Mouse (Mus musculus): Measurements from ENCODE around the gene Flii. TPM values are rescaled to one million over a fixed set of nuclear protein-coding genes. Genes with fewer than 3 reads are reported as not detected.

Gene Flii
- polyA plus RNA-seq, 1 experiment from 2014 or later = 71.9 TPM

DNA sequence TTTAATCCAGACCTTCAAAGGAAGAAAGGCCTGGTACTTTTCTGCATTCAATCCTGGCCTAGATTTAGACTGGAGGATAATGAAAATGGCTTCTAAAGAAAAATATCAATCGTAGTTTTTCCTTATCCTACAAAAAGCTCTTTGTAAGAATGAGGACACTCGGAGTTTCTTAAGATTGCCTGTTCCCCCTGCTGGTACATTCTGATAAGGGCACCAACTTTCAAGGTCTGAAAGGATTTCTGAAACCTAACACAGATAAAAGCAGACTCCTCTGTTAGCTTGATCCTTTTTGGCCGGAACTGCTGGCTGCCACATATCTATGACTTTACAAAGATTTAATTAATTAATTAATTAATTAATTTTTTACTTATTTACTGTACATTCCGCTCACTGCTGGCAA is 39.9 kb upstream of the Flii start:
- no peak overlapping the region for H3K4me2 ChIP-seq (replicated peaks; ENCODE audit: low read depth, low read length)
- no peak overlapping the region for H3K9ac ChIP-seq (ENCODE audit: low read depth, low read length)
- 92% methylated on average over 4 of the region's 4 CpGs for WGBS
- H3K9me3 ChIP-seq (ENCODE audit: control insufficient read depth, low read length) = no peaks in the 10 kb centered on the region
- H3K36me3 ChIP-seq (ENCODE audit: control insufficient read depth, insufficient read depth, low read length) = peaks cover under 1% of the 10 kb centered on the region; the same call in 1 of the 2 replicates
- no peaks in the 10 kb centered on the region for H3K4me1 ChIP-seq (ENCODE audit: control insufficient read depth, insufficient read depth, low read length)
- no peaks in the 10 kb centered on the region for H3K27me3 ChIP-seq (ENCODE audit: control insufficient read depth, insufficient read depth, low read length)
- ATAC-seq (ENCODE audit: low FRiP score, low TSS enrichment) = no peak
- no peak overlapping the region for H3K27ac ChIP-seq (ENCODE audit: low read depth, low read length)
- H3K4me3 ChIP-seq (ENCODE audit: low read length) = no peak overlapping the region

DNA sequence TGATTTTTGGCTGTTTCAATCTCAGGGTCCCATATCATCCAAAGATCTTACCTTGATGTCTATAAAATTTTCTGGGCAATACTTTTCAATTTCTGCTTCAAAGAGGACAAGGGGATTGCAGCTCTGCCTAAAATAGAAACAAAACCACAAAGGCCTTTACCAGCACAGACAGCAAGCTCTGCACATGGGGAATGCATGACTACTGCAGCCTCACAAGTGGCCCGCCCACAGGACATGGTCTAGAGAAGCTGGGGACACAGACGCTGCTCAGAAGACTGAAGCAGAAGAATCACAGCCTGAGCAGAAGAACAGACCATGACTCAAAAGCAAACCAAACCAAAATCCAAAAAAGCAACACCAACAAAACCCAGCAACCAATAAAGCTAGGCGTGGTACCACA is 34.6 kb upstream of the Flii start:
- Histone ChIP-seq H3K4me1 (ENCODE audit: control insufficient read depth, insufficient read depth, low read length) (no peaks in the 10 kb centered on the region), H3K9me3 (ENCODE audit: control insufficient read depth, low read length) (no peaks in the 10 kb centered on the region), H3K36me3 (ENCODE audit: control insufficient read depth, insufficient read depth, low read length) (peaks cover 26% of the 10 kb centered on the region), H3K9ac (ENCODE audit: low read depth, low read length) (no peak overlapping the region), H3K27ac (ENCODE audit: low read depth, low read length) (no peak overlapping the region), H3K27me3 (ENCODE audit: control insufficient read depth, insufficient read depth, low read length) (no peaks in the 10 kb centered on the region), H3K4me2 (replicated peaks; ENCODE audit: low read depth, low read length) (no peak overlapping the region), H3K4me3 (ENCODE audit: low read length) (no peak overlapping the region)
- no peak for ATAC-seq (ENCODE audit: low FRiP score, low TSS enrichment)
- 99% methylated on average over 3 of the region's 3 CpGs for WGBS

DNA sequence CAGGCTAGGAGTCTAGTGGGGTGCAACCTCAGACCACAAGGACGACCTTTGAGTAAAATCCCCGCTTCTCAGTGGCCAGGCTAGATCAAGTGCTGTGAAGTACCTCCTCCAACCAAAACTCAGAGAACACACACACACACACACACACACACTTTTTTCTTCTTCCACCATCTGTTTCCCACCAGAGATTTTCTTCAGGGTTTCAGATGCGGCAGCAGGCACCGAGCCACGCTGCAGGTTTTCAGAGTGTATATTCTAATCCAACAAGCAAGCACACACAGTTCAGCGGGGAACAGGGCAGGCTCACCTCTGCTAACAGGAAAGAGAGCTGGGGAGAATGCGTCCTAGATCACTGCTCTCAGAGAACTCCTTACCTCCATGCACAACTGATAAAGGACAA is 28.5 kb upstream of the Flii start:
- Histone ChIP-seq H3K27ac (ENCODE audit: low read depth, low read length) (no peak overlapping the region), H3K4me3 (ENCODE audit: low read length) (no peak overlapping the region), H3K4me1 (ENCODE audit: control insufficient read depth, insufficient read depth, low read length) (no peaks in the 10 kb centered on the region), H3K4me2 (replicated peaks; ENCODE audit: low read depth, low read length) (no peak overlapping the region), H3K9ac (ENCODE audit: low read depth, low read length) (no peak overlapping the region), H3K27me3 (ENCODE audit: control insufficient read depth, insufficient read depth, low read length) (no peaks in the 10 kb centered on the region), H3K36me3 (ENCODE audit: control insufficient read depth, insufficient read depth, low read length) (peaks cover 65% of the 10 kb centered on the region), H3K9me3 (ENCODE audit: control insufficient read depth, low read length) (no peaks in the 10 kb centered on the region)
- ATAC-seq (ENCODE audit: low FRiP score, low TSS enrichment) = no peak
- WGBS = 89% methylated on average over 7 of the region's 7 CpGs

DNA sequence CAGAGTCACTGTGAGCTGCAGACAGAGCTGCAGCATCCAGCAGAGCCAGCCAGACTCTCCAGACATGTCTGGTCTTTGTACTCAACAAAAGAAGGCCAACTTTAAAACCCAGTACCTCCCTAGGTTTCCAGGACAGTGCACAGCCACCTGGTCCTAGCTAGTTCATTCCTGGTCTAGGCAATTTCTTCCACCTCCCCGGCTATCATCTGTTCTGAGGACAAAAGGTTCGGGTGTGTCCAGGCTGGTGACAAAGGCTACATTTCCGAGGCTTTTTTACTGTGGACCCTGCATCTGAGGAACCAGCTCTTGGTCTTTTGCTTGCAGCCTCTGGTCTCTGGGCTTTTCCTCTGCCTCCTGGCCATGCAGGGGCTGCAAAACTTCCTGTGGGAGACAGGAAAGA is 13.3 kb upstream of the Flii start:
- Histone ChIP-seq H3K4me3 (ENCODE audit: low read length) (no peak overlapping the region), H3K4me1 (ENCODE audit: control insufficient read depth, insufficient read depth, low read length) (no peaks in the 10 kb centered on the region), H3K9me3 (ENCODE audit: control insufficient read depth, low read length) (no peaks in the 10 kb centered on the region), H3K4me2 (replicated peaks; ENCODE audit: low read depth, low read length) (no peak overlapping the region), H3K36me3 (ENCODE audit: control insufficient read depth, insufficient read depth, low read length) (peaks cover 51% of the 10 kb centered on the region), H3K27ac (ENCODE audit: low read depth, low read length) (no peak overlapping the region), H3K9ac (ENCODE audit: low read depth, low read length) (no peak overlapping the region), H3K27me3 (ENCODE audit: control insufficient read depth, insufficient read depth, low read length) (no peaks in the 10 kb centered on the region)
- 79% methylated on average over 3 of the region's 3 CpGs for WGBS
- ATAC-seq (ENCODE audit: low FRiP score, low TSS enrichment) = no peak

DNA sequence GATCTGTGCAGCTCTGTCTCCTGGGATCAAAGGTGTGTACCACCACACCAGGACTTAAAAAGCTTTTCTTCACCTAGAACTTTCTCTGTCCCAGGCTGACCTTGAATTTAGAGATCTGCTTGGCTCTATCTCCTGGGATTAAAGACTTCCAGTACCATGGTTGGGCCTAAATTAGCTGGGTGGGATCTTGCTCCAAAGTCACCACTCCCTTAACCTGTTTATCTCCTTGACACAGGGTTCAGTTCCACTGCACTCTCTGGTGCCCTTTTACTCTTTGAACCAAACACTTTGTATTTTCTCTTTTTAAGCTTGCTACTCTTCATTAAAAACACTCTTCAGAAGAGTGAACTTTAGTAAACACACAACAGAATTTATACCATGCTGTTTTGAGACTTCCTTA is 10.4 kb upstream of the Flii start:
- Histone ChIP-seq H3K9ac (ENCODE audit: low read depth, low read length) (no peak overlapping the region), H3K4me2 (replicated peaks; ENCODE audit: low read depth, low read length) (no peak overlapping the region), H3K27me3 (ENCODE audit: control insufficient read depth, insufficient read depth, low read length) (no peaks in the 10 kb centered on the region), H3K4me3 (ENCODE audit: low read length) (no peak overlapping the region), H3K36me3 (ENCODE audit: control insufficient read depth, insufficient read depth, low read length) (peaks cover 34% of the 10 kb centered on the region), H3K9me3 (ENCODE audit: control insufficient read depth, low read length) (no peaks in the 10 kb centered on the region), H3K27ac (ENCODE audit: low read depth, low read length) (no peak overlapping the region), H3K4me1 (ENCODE audit: control insufficient read depth, insufficient read depth, low read length) (no peaks in the 10 kb centered on the region)
- no peak for ATAC-seq (ENCODE audit: low FRiP score, low TSS enrichment)

DNA sequence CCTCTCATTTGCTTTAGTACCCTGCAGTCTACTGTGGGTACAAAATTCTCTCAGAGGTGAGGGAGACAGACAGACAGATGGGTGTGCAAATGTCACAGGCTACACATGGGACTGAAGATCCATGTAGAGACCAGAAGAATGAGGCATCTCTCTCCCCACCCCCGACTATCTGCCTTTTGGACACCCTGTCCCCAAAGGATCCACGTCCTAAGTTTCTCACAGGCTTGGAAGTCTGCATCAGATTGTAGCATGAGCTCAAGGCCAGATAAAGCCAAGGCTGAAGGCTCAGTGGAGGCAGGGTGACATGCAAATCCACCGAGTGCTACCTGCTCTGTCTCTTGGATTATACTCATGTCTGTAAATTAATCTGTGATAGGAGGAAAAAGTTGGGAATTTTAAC is 9.4 kb upstream of the Flii start:
- Histone ChIP-seq H3K36me3 (ENCODE audit: control insufficient read depth, insufficient read depth, low read length) (peaks cover 33% of the 10 kb centered on the region), H3K9ac (ENCODE audit: low read depth, low read length) (no peak overlapping the region), H3K9me3 (ENCODE audit: control insufficient read depth, low read length) (no peaks in the 10 kb centered on the region), H3K4me3 (ENCODE audit: low read length) (no peak overlapping the region), H3K27me3 (ENCODE audit: control insufficient read depth, insufficient read depth, low read length) (no peaks in the 10 kb centered on the region), H3K27ac (ENCODE audit: low read depth, low read length) (no peak overlapping the region), H3K4me2 (replicated peaks; ENCODE audit: low read depth, low read length) (no peak overlapping the region), H3K4me1 (ENCODE audit: control insufficient read depth, insufficient read depth, low read length) (no peaks in the 10 kb centered on the region)
- WGBS = 88% methylated on average over 3 of the region's 3 CpGs
- ATAC-seq (ENCODE audit: low FRiP score, low TSS enrichment) = no peak

DNA sequence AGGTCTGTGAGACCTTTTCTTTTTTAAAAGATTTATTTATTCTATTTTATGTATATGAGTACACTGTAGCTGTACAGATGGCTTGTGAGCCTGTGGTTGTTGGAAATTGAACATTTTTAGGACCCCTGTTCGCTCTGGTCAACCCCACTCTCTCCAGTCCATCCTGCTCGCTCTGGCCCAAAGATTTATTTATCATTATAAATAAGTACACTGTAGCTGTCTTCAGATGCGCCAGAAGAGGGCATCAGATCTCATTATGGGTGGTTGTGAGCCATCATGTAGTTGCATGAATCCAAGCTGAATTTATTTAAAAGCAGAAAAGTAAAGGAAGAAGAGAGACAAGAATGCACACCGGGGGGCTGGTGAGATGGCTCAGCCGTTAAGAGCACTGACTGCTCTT is 8.1 kb upstream of the Flii start:
- peaks cover 33% of the 10 kb centered on the region for H3K36me3 ChIP-seq (ENCODE audit: control insufficient read depth, insufficient read depth, low read length)
- no peaks in the 10 kb centered on the region for H3K9me3 ChIP-seq (ENCODE audit: control insufficient read depth, low read length)
- no peak for ATAC-seq (ENCODE audit: low FRiP score, low TSS enrichment)

DNA sequence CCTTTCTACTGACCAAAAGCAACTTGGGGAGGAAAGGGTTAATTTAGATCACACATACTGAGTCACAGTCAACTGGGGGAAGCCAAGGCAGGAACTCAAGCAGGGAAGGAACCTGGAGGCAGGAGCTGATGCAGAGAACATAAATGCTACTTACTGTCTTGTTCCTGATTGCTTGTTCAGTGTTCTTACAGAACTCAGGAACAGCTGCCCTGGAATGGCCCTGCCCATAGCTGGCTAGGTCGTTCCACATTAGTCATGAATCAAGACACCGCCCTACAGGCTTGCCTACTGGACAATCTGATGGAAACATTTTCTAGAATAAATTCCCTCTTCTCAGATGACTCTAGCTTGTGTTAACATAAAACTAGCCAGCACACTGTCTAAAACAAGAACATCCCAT is 7.1 kb upstream of the Flii start:
- no peak overlapping the region for H3K4me3 ChIP-seq (ENCODE audit: low read length)
- no peak for ATAC-seq (ENCODE audit: low FRiP score, low TSS enrichment)
- peaks cover 2% of the 10 kb centered on the region; the same call in 1 of the 2 replicates for H3K4me1 ChIP-seq (ENCODE audit: control insufficient read depth, insufficient read depth, low read length)
- no peak overlapping the region for H3K9ac ChIP-seq (ENCODE audit: low read depth, low read length)
- no peaks in the 10 kb centered on the region for H3K9me3 ChIP-seq (ENCODE audit: control insufficient read depth, low read length)
- no peak overlapping the region for H3K27ac ChIP-seq (ENCODE audit: low read depth, low read length)
- peaks cover 25% of the 10 kb centered on the region for H3K36me3 ChIP-seq (ENCODE audit: control insufficient read depth, insufficient read depth, low read length)
- WGBS = 71% methylated on average over 2 of the region's 2 CpGs
- H3K4me2 ChIP-seq (replicated peaks; ENCODE audit: low read depth, low read length) = no peak overlapping the region
- no peaks in the 10 kb centered on the region for H3K27me3 ChIP-seq (ENCODE audit: control insufficient read depth, insufficient read depth, low read length)

More for the DNA sequence above, 8.1 kb upstream of the Flii start:
- no peak overlapping the region for H3K4me3 ChIP-seq (ENCODE audit: low read length)
- H3K4me2 ChIP-seq (replicated peaks; ENCODE audit: low read depth, low read length) = no peak overlapping the region
- 78% methylated on average over 5 of the region's 5 CpGs for WGBS
- H3K9ac ChIP-seq (ENCODE audit: low read depth, low read length) = no peak overlapping the region
- no peaks in the 10 kb centered on the region for H3K4me1 ChIP-seq (ENCODE audit: control insufficient read depth, insufficient read depth, low read length)
- no peak overlapping the region for H3K27ac ChIP-seq (ENCODE audit: low read depth, low read length)
- no peaks in the 10 kb centered on the region for H3K27me3 ChIP-seq (ENCODE audit: control insufficient read depth, insufficient read depth, low read length)

DNA sequence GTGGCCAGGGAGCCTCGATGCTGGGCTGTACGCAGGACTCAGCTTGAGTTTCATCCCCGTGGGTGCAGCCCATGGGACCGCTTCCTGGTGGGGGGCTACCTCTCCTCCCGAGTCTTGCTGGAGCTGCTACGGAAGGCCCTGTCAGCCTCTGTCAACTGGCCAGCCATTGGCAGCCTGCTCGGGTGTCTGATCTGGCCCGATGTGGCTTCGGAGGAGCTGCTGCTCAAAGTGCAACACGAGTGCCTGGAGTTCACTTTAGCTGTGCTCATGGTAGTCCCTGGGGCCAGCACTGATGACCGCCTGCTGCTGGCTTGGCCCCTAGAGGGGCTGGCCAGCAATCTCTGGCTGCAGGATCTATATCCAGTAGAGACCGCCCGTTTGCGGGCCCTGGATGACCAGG is 4.2 kb upstream of the Flii start:
- Histone ChIP-seq H3K4me2 (replicated peaks; ENCODE audit: low read depth, low read length) (no peak overlapping the region), H3K27me3 (ENCODE audit: control insufficient read depth, insufficient read depth, low read length) (no peaks in the 10 kb centered on the region), H3K9me3 (ENCODE audit: control insufficient read depth, low read length) (no peaks in the 10 kb centered on the region), H3K9ac (ENCODE audit: low read depth, low read length) (no peak overlapping the region), H3K4me1 (ENCODE audit: control insufficient read depth, insufficient read depth, low read length) (peaks cover 14% of the 10 kb centered on the region), H3K4me3 (ENCODE audit: low read length) (no peak overlapping the region), H3K36me3 (ENCODE audit: control insufficient read depth, insufficient read depth, low read length) (peaks cover 25% of the 10 kb centered on the region), H3K27ac (ENCODE audit: low read depth, low read length) (no peak overlapping the region)
- WGBS = 89% methylated on average over 14 of the region's 14 CpGs
- ATAC-seq (ENCODE audit: low FRiP score, low TSS enrichment) = no peak

DNA sequence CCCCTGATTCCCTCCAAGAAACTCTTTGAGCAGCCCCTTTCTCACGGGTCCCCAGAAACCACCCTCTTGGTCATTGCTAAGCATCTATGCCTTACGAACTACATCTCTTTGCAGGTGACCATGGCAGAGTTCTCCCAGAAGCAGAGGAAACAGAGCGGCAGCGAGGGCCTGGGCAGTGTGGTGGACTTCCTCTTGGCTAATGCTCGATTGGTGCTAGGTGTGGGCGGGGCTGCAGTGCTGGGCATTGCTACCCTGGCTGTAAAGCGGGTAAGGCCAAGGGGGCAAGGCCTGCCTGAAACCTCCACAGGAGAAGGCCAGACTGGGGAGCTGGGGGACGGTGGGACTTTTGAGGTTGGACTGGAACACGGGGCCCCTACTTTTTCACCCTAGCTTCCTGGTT is 3.1 kb upstream of the Flii start:
- Histone ChIP-seq H3K9ac (ENCODE audit: low read depth, low read length) (no peak overlapping the region), H3K4me3 (ENCODE audit: low read length) (no peak overlapping the region), H3K27ac (ENCODE audit: low read depth, low read length) (no peak overlapping the region), H3K9me3 (ENCODE audit: control insufficient read depth, low read length) (no peaks in the 10 kb centered on the region), H3K27me3 (ENCODE audit: control insufficient read depth, insufficient read depth, low read length) (no peaks in the 10 kb centered on the region), H3K4me2 (replicated peaks; ENCODE audit: low read depth, low read length) (no peak overlapping the region), H3K36me3 (ENCODE audit: control insufficient read depth, insufficient read depth, low read length) (peaks cover 25% of the 10 kb centered on the region), H3K4me1 (ENCODE audit: control insufficient read depth, insufficient read depth, low read length) (peaks cover 18% of the 10 kb centered on the region)
- WGBS = 79% methylated on average over 9 of the region's 9 CpGs
- ATAC-seq (ENCODE audit: low FRiP score, low TSS enrichment) = no peak

Data from kidney, embryonic 14.5 days (tissue).